Mouse (Mus musculus) liver, embryonic 11.5 days (tissue): ENCODE measurements around the gene Fam78a. TPM values are rescaled to one million over a fixed set of nuclear protein-coding genes. Genes with fewer than 3 reads are reported as not detected.

Source experiments
- ATAC-seq: fragments of 200-750 bp; cut with Nextera tagmentation; replicated peaks from 2 replicates; pipeline ENCODE4 v1.8.0; 2017; ENCODE audit warnings: moderate number of reproducible peaks, mild to moderate bottlenecking, moderate TSS enrichment, moderate library complexity; ENCODE audit not compliant: low FRiP score
- DNase-seq: peaks from one replicate; pipeline ENCODE4 v3.0.0-alpha.2; 2017; ENCODE audit warnings: low spot score
- H3K27ac ChIP-seq: fragments of 300-500 bp; sonication (generic); 2 replicates; pipeline ENCODE4 v1.5.1; 2014; ENCODE audit warnings: mild to moderate bottlenecking, low read depth, low read length, control low read depth
- H3K27me3 ChIP-seq: fragments of 300-500 bp; sonication (generic); replicated peaks from 2 replicates; pipeline ENCODE4 v1.6.1; 2014; ENCODE audit warnings: low read length, mixed read lengths; ENCODE audit not compliant: control insufficient read depth, insufficient read depth
- H3K36me3 ChIP-seq: fragments of 300-500 bp; sonication (generic); 2 replicates; pipeline ENCODE4 v1.6.1; 2014; ENCODE audit warnings: mild to moderate bottlenecking, low read length, moderate library complexity, mixed read lengths; ENCODE audit not compliant: control insufficient read depth, insufficient read depth
- H3K4me1 ChIP-seq: fragments of 300-500 bp; sonication (generic); replicated peaks from 2 replicates; pipeline ENCODE4 v1.6.1; 2014; ENCODE audit warnings: low read length, mixed read lengths; ENCODE audit not compliant: control insufficient read depth, insufficient read depth
- H3K4me2 ChIP-seq: fragments of 300-500 bp; sonication (generic); 2 replicates; pipeline ENCODE4 v1.6.1; 2014; ENCODE audit warnings: mild to moderate bottlenecking, control low read depth, moderate library complexity
- H3K4me3 ChIP-seq: fragments of 300-500 bp; sonication (generic); 2 replicates; pipeline ENCODE4 v1.5.1; 2014; ENCODE audit warnings: low read depth, low read length, control low read depth
- H3K9ac ChIP-seq: fragments of 300-500 bp; sonication (generic); 2 replicates; pipeline ENCODE4 v1.6.1; 2014; ENCODE audit warnings: low read depth, low read length, control low read depth
- H3K9me3 ChIP-seq: fragments of 300-500 bp; sonication (generic); 2 replicates; pipeline ENCODE4 v1.6.1; 2016; ENCODE audit warnings: low read length, inconsistent platforms, mixed read lengths; ENCODE audit not compliant: control insufficient read depth
- WGBS: fragments of 180-500 bp; shearing (Covaris S2); extraction: QIAGEN DNeasy Blood & Tissue Kit; methylation state at CpG from one replicate; pipeline ENCODE4 v1.1.7; 2014; 5-methylcytosine and 5-hydroxymethylcytosine counted together
- polyA plus RNA-seq: library from polyadenylated mRNA; unstranded; fragments of >200 nt; fragmentation: Nextera tagmentation; extraction: Ambion mirVana; gene quantifications from 2 replicates; pipeline ENCODE4 v1.2.1, GENCODE M21; 2014

Fam78a gene
- polyA plus RNA-seq = 19.2 and 19.8 TPM in 2 replicates

DNA sequence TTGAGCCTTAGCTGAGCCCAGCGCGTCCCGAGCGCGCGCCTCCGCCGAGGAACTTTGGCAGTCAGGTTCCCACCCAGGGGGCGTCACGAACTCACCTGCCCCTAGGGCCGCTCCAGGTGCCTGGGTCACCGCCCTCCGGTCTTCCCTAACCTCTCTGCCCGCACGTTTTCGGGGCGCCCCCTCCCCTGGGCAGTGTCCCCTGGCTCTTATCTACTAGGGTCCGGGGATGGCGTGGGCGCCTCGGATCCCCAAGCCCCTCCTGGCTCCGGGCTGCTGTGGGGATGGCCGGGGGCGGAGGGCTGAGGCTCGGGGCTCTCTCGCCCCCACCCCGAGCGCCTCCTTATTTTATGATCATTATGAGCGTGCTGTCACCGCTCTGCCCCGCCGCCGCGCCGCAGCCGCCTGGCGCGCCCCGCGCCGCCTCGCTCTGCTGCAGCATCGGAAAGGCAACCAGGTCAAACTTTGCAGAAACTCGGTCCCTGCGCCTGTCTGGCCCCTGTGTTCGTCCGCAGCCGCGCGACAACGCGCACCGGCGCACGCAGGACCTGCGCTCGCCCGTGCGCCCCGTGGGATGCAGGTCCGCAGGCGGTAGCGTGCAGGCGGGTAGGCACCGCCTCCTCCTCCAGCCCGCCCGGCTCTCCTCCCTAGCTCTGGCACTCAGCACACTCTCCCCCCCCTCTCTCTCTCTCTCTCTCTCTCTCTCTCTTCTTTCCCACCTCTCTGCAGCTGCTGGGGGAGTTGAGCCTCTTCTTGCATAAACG is at the start of gene Fam78a:
Gene Fam78a, minus strand, starts transcription at position 747 of the 761 bp plus-strand sequence.
- Histone ChIP-seq H3K27me3 (peaks cover 17% of the 10 kb centered on the region), H3K4me2 (peak within 1 kb of the TSS; percentile 100), H3K4me1 (peaks cover 46% of the 10 kb centered on the region), H3K9me3 (no peaks in the 10 kb centered on the region), H3K4me3 (peak within 1 kb of the TSS; percentile 86), H3K36me3 (peaks cover 4% of the 10 kb centered on the region; the same call in 1 of the 2 replicates), H3K27ac (peak within 1 kb of the TSS; percentile 87), H3K9ac (peak within 1 kb of the TSS; percentile 85)
- DNase-seq (peak; percentile 64), ATAC-seq (peak; percentile 67)
- under 1% methylated on average over 62 of the region's 68 CpGs for WGBS

DNA sequence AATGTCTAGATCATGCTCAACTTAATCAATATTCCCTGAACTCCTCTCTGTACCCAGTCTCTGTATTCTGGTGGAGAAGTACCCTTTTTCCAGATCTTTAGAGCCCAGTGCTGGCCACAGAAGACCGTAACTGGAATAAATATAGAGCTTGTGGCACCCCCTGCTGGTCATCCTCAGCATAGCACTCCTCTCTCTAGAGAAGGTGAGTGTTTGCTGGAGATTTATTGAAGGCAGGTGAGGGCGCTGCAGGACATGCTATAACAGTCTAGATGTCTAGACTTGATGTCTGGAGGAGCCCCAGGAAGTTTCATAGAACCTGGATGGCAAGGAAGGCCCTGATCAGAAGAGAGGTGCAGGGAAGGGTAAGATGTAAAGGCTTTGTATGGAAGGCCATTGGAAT is 49.4 kb upstream of the Fam78a start:
- Histone ChIP-seq H3K9me3 (no peaks in the 10 kb centered on the region), H3K27me3 (no peaks in the 10 kb centered on the region), H3K4me3 (no peak overlapping the region), H3K36me3 (no peaks in the 10 kb centered on the region), H3K4me2 (no peak overlapping the region), H3K4me1 (peaks cover 39% of the 10 kb centered on the region), H3K9ac (no peak overlapping the region), H3K27ac (no peak overlapping the region)
- ATAC-seq = no peak
- WGBS = 7% methylated on average over 2 of the region's 2 CpGs
- peak; percentile 80 for DNase-seq

DNA sequence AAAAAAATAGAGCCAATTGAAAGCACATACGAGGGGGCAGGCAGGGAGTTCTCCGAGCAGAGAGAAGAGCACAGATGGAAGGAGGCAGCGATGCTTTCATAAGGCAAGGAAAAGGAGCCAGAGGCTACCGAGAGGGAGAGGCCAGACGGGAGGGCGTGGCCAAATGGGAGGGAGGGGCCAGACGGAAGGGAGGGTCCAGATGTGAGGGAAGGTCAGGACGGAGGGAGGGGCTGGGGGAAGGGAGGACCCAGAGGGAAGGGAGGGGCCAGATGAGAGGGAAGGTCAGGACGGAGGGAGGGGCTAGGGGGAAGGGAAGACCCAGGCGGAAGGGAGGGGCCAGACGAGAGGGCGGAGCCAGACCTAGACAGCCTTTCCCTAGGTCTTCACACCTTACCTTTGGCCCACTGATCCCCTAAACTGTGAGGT is 47.9 kb upstream of the Fam78a start:
- ATAC-seq = peak; percentile 62
- peak overlapping the region; percentile 50 for H3K4me2 ChIP-seq
- no peaks in the 10 kb centered on the region for H3K9me3 ChIP-seq
- H3K36me3 ChIP-seq = no peaks in the 10 kb centered on the region
- peak; percentile 87 for DNase-seq
- WGBS = 3% methylated on average over 12 of the region's 12 CpGs
- H3K27me3 ChIP-seq = no peaks in the 10 kb centered on the region
- no peak overlapping the region for H3K9ac ChIP-seq
- H3K27ac ChIP-seq = peak overlapping the region; percentile 83
- peaks cover 48% of the 10 kb centered on the region for H3K4me1 ChIP-seq
- peak overlapping the region; percentile 25; the same call in 1 of the 2 replicates for H3K4me3 ChIP-seq

DNA sequence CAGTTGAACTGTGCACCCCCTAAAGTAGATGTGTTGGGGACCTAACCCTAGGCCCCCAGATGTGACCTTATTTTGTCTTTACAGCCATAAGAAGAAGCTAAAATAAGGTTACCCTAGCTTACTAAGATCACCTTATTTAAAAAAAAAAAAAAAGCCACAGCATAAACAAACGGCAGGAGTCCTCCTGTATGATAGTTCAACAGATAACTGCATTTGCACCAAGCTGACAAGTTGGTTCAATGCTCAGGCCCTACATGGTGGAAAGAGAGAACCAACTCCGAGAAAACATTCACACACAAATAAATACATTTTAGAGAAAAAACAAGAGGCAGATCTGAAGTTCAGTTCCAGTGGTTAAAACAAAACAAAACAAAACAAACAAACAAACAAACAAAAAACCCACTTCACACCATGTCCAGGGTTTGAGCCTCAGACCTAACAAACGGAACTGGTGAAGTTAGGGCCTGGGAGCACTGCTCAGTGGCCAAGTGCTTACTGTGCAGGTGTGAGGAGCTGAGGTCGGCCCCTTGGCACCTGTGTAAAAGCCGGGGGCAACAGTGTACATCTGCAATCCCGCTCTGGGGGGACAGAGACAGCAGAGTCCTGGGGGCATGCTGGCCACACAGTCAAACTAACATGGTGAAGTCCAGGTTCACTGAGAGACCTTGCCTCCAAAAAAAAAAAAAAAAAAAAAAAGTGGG is 47.4 kb upstream of the Fam78a start:
- Histone ChIP-seq H3K4me2 (peak overlapping the region; percentile 50), H3K4me1 (peaks cover 52% of the 10 kb centered on the region), H3K27ac (peak overlapping the region; percentile 83), H3K9ac (peak overlapping the region; percentile 59; the same call in 1 of the 2 replicates), H3K9me3 (no peaks in the 10 kb centered on the region), H3K4me3 (peak overlapping the region; percentile 25; the same call in 1 of the 2 replicates), H3K36me3 (no peaks in the 10 kb centered on the region), H3K27me3 (no peaks in the 10 kb centered on the region)
- 62% methylated on average over 6 of the region's 6 CpGs for WGBS
- DNase-seq = no peak
- ATAC-seq = no peak

DNA sequence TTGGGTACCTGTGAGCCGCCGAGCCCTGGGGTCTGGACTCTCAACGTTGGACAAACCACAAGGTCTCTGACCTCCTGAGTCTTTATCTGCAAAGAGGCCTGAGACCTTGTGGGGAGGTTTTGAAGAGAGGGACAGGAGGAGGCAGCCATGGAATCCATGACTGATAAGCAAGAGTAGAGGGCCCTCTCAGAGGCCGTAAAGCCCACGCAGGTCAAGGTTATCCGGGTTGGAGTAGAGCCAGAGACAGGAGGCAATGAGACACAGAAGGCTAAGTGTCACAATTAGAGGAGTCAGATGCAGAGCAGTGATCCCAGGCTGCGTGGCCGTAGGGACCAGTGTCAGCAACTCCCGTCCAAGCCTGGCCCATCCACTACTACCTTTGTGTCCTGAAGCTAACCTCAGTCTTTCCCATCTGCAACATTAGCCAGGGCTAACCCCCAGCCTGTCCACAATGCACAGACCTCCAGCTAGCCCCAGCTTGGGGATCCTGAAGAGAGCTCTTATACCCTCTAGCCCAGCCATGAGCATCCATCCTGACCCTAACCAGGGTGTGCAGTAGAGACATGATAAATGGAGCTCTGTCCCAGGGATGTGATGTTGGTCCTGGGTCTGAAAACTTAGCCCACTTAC is 46.7 kb upstream of the Fam78a start:
- no peak for ATAC-seq
- Histone ChIP-seq H3K4me1 (peaks cover 55% of the 10 kb centered on the region), H3K4me2 (peak overlapping the region; percentile 51), H3K36me3 (no peaks in the 10 kb centered on the region), H3K27me3 (no peaks in the 10 kb centered on the region), H3K4me3 (no peak overlapping the region), H3K27ac (peak overlapping the region; percentile 83), H3K9me3 (no peaks in the 10 kb centered on the region), H3K9ac (peak overlapping the region; percentile 59)
- 38% methylated on average over 9 of the region's 9 CpGs for WGBS
- no peak for DNase-seq

DNA sequence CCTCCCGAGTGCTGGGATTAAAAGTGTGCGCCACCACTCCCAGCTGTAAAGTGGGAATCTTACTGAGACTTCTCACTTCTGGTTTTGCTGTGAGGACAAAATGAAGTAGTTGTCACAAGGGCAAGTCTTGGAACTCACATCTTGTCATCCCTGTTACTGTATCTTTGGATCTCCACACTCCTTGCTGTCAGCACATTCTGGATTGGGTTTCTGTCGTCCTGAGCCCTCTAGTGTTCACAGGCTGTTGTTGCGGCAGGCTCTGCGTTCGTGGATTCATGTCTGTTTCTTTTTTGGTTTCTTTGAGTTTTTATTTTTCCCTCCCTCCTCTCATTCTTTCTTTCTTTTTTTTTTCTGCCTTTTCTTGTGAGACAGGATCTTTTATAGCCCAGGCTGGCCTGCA is 45.8 kb upstream of the Fam78a start:
- no peak for ATAC-seq
- WGBS = 31% methylated on average over 6 of the region's 6 CpGs
- Histone ChIP-seq H3K9me3 (no peaks in the 10 kb centered on the region), H3K4me3 (no peak overlapping the region), H3K27me3 (no peaks in the 10 kb centered on the region), H3K4me2 (peak overlapping the region; percentile 51), H3K4me1 (peaks cover 59% of the 10 kb centered on the region), H3K36me3 (no peaks in the 10 kb centered on the region), H3K9ac (peak overlapping the region; percentile 59), H3K27ac (peak overlapping the region; percentile 83)
- DNase-seq = no peak

DNA sequence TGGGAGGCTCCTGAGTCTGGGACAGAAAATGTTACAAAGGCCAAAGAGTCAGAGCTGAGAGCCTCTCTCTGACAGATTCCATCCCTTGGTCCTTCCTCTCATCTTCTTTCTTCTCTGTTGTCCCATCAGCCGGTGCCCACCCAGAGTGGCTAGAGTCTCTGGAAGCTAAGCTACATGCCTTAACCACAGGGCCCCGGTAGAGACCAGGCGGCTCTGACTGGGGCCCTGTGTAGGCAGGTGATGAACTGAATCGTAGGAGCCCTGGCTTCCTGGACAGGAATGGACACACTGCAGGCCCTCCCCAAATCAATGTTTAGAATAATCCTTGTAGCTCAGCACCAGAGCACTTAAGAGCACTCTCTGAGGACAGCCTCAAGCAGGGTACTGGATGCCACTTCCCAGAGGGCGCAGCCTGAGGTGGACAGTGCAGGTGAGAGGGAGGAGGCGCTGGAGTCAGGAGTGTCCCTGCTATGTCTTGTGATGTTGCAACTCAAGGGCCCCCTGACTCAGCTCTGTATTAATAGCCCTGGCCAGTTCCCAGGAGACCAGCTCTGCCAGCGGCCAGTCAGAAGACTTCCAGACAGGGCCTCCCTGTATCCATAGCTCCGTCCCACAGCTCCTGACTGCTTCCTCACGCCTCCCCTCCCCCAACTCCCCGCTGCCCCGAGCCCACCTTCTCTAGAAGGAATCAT is 44.9 kb upstream of the Fam78a start:
- H3K4me1 ChIP-seq = peaks cover 59% of the 10 kb centered on the region
- H3K4me2 ChIP-seq = no peak overlapping the region; the same call in 1 of the 2 replicates
- 54% methylated on average over 11 of the region's 11 CpGs for WGBS
- H3K9me3 ChIP-seq = no peaks in the 10 kb centered on the region
- DNase-seq (no peak), ATAC-seq (no peak)
- no peaks in the 10 kb centered on the region for H3K27me3 ChIP-seq
- H3K36me3 ChIP-seq = no peaks in the 10 kb centered on the region
- peak overlapping the region; percentile 53; the same call in 1 of the 2 replicates for H3K9ac ChIP-seq
- H3K4me3 ChIP-seq = no peak overlapping the region
- H3K27ac ChIP-seq = peak overlapping the region; percentile 100

DNA sequence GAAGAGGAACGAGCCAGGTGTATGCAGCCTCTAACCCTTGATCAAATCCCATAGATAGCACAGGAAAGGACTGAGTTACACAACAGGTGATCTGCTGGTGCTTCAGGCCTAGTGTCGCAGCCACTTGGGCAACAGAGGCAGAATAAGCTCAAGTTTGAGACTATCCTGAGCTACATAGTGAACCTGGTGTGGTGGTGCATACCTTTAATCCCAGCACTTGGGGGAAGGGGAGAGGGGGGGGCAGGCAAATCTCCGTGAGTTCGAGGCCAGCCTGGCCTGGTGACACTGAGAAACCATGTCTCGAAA is 43.8 kb upstream of the Fam78a start:
- 42% methylated on average over 5 of the region's 5 CpGs for WGBS

More for the DNA sequence above, 43.8 kb upstream of the Fam78a start:
- Histone ChIP-seq H3K9ac (no peak overlapping the region), H3K27ac (peak overlapping the region; percentile 100), H3K4me3 (peak overlapping the region; percentile 35; the same call in 1 of the 2 replicates), H3K36me3 (no peaks in the 10 kb centered on the region), H3K27me3 (no peaks in the 10 kb centered on the region), H3K4me2 (peak overlapping the region; percentile 67), H3K4me1 (peaks cover 59% of the 10 kb centered on the region), H3K9me3 (no peaks in the 10 kb centered on the region)
- no peak for DNase-seq
- peak; percentile 50 for ATAC-seq
